Mouse (Mus musculus) c-Kit-positive CD71-positive TER-119-positive erythroid progenitor cells, embryonic 14.5 days (primary cell): Measurements from ENCODE around the gene Ism1.

ENCODE experiments used
- DNase-seq: peaks from one replicate; pipeline ENCODE4 v3.0.0-alpha.2; 2013; ENCODE audit warnings: low spot score

The Ism1 gene

DNA sequence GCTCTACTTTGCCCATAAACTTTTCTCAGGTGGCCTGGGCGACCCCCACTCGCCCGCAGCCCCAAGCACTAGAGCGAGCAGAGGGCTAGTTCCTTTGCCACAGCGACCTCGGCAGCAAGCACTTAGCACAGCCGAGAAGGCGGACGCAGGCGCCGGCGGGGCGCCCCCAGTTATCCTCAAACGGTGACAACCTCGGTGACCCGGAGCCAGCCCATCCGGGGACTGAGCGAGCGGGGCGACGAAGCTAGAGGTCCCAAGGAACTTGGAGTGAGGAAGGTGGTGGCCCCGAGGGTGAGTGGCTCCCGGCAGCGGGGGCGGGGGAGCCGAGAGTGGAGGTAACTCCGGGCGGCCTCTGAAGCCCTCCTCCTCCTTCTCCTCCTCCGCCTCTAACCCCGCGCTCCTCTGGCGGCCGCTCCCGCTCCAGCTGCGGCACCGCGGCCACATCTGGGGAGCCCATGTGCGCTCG lies at the start of gene Ism1:
Gene Ism1, plus strand, starts transcription at position 370 of the 466 bp plus-strand sequence.
- no peak for DNase-seq

DNA sequence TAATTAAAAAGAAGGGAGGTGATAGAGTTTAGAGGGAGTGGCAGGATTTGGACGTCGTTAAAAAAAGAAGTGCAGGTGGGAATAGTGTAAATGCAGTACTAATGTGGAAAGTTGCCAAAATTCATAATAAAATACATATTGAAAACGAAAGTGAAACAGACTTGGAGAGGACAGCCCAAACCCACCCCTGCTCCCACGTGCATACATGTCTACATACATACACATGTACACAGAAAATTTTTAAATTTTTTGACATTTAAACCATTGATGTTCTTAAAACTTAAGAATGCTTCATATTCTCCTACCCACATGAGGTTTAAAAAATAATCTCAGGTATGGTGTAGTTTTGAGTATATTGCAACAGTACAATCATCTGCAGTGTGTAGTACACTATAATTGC lies 49.2 kb upstream of the Ism1 start:
- DNase-seq, result no peak

DNA sequence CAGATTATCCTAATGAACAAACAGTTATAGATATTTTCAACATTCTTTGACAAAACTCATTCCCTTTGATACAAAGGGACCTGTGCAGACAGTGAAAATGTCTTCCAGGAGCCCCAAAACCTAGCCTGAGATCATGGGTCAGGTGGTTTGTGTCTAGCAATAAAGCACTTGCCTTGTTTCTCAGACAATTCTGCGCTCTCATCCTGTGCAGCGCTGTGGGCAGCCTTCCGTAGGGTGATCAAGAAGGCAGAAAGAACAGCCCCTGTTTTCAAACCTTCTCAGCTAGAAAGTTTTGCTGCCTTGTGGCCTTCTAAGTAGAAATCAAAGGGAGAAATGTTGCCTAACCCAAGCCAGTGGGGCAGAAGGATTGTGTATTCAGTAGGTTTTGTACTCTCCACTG lies 48.3 kb upstream of the Ism1 start:
- no peak for DNase-seq

DNA sequence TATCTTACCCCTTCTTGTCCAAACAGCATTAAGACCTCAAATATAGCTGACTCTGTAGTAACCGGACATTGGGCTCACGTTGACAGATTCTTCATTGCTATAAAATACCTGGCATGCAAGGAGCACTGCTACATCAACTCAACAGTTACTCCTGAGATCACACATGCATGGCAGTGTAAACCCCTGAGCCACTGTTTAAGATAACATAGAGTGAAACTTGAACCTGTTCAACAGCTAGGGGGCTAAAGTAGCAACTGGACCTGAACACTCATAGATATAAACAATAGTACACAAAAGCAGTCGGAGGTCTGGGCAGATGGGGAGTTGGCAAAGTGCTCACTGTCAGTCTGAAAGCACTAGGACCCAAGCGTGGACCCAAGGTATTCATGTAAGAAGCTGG lies 43.5 kb upstream of the Ism1 start:
- DNase-seq, result no peak

DNA sequence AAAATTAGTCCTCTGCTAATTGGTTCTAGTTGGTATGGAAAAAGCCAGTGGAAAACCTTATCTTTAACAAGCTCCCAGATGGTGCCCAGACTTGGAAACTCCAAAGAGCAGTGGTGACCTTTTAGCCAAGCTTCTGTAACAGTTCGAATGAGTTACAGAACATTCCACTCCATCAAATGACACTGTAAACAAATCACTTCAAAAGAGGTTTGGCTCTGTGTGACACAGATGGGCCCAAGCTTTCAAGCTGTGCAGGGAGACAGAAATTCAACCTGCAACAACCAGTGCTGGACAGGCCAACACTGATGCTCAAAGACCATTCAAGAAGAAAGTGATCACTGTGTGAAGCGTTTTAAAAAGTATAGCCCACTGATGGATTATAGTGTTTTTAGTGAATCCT lies 40.1 kb upstream of the Ism1 start:
- no peak for DNase-seq

DNA sequence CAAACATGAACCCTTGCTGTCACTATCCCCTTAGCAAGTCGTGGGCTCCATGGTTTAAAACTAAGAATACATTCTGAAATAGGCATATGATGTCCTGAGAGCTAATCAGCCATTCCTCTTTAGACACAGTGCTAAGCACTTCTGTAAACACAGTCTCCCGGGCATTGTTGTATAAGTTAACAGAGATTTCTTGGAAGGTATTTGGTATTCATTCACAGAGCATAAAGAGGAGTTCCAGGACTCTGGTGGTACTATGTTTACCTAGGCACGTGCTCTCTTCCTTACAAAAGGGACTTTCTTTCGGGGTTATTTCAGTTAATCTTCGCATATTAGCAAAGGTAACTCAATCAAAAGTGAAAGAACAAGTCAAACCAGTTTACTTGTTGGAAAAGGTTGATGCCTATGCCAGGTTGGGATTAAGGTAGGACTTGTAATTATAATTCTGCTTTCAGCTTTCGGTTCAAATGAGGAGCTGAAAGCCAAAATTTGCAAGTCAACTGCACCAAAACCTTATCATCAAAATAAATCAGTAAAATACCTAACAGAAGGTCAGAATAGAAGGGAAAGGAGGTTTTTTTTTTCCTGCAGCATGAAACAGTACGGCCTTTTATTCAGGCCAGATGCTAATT lies 36.1 kb upstream of the Ism1 start:
- no peak for DNase-seq

DNA sequence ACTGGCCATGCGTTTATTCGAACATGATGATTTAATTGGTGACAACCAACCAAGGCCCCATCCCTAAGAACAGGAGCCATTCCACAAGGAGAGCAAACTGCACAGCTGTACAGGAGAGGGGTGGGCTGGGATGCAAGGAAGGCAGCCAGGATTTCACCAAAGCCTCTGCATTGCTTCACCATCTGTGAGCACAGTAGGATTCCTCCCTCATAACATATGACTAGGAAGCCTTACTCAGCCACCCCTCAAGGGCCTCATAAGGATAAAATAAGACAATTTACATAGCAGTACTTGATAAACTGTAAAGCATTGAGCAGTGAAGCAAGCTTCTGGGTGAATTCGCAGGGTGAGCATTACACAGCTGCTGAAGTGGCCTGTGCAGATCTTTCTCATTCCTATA lies 28.5 kb upstream of the Ism1 start:
- DNase-seq, result no peak

DNA sequence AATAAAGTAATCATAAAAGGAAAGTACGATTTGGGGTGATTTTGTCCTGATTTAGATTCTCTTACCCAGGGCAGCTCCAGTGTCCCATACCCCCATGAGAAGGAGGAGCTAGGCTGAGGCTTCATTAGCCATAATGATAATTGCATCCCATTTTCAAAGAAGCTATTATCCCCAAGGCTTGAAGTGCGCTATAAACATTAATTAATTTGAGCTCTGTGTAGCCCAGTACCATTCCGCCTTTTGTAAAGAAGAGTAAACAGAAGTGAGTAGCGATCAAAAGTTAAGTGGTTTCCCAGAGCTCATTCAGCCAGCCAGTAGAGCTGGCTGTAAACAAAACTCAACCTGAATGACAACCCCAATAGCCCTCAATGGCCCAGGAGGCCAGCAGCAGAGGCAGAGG lies 21.2 kb upstream of the Ism1 start:
- DNase-seq, result no peak

DNA sequence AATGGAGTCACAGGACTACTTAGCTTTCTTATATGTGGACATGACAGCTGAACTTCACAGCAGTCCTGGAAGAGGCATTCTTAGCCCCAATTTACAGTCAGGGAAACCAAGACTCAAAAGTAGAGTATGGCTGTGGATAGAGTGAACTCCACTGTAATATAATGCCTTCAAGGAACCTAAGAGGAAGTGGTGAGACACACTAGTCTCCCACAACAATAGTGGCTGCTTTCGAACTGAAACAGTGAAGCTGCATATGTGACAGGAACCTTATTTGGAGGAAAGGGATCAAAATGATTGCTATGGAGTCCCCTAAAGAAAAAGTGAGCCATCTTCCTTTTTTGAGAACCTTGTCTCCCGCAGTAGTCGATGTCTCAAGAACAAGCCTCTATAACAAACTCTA lies 6.1 kb upstream of the Ism1 start:
- DNase-seq, result no peak

DNA sequence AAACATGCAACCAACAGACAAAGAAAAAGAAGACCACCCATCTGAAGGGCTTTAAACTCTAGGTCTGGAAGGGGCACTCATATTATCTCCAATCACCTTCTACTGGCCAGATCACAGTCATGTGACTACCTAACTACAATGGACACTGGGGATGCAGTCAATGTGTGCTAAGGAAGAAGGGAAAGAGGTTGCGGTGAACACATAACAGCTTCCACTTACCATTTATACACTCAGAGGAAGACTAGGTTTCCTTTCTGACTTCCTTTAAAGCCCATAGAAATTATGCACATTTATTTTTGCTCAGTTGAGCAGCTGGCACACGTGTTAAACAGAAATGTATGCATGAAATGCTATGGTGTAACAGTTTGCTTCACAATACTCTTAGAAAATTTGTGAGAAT lies 5.6 kb upstream of the Ism1 start:
- no peak for DNase-seq

DNA sequence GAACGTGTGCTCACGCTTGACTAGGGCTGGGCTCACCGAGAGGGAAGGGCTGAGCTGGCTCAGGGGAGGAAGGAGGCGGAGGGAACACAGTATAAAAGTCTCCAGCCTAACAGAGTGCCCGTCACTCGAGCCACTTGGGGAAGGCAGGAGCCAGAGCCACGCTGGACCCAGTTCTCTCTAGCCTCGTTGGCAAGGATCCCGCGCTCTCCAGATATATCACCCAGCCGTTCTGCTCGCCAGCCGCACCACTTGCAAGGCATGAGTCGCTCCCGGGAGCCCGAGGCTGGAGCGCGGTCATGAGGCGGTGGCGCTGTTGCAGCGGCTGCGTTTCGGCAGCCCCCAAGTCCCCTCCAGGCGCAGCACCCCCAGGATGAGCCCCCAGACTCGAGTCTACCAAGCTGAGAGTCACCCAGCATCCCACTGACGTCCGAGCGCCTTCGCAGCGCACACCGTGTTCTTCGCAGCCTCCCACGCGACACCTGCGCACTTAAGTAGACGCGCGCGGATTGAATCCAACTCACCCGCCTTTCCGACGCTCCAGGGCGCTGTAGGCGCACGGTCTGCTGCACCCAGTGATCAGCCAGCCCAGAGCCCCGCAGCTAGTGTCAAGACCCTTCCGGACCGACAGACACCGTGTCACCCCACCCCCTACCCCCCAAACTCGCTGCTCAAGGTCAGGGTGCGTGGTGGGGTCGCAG lies 764 bp upstream of the Ism1 start:
- no peak for DNase-seq

DNA sequence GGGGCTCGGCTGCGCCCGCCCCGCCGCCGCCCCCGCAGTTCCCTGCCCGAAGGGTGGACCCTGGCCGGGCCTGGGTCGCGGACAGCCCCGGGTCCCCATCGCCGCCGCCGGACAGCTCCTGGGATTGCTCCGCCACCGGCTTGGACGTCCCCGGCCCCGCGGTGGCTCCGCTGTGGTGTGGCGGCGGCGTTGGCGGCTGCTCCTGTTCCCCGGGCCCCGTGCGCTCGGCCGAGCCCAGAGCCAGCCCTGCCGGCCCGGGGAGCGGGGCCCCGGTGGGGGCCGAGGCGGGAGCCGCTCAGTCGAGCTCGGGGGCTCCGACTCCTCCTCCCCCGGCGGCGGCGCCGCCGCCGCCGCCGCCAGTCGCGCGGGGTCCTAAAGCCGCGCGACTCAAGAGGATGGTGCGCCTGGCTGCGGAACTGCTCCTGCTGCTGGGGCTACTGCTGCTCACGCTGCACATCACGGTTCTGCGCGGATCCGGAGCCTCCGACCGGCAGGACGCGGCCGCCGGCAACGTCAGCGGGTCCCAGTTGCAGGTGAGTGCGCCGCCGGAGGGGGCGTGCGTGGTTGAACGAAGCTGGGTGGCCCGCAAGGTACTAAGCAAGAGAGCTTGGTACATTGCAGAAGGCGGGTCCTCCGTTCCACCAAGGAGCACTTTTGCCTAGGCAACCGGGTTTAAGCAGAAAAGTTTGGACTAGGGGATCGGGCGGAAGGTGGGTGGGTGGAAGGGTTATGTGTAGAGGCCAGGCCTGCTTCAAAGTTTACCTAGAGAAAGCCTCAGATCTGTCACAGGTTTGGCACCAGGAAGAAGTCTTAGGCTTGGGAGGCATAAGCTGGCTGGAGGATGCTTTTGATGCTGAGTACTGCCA lies 530 bp downstream of the Ism1 start:
- DNase-seq, result no peak

DNA sequence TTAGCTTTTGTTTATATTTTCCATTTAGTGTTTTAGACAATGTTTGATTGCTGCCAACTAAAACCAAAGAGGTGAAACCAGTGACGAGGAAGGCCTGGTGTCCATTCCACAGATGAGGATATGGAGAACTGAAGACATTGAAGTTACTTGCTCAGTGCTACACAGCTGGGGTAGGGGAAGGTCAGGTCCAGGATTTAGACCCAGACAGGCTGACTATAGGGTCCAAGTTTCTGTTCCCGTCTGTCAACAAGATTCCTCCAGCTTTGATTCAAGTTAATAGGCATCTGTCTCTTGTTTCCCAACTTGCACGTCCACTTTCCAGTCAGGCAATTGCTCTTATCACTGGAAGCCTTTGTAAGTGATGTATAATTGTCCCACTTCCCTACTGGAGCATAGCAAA lies 4.6 kb downstream of the Ism1 start:
- DNase-seq, result no peak

DNA sequence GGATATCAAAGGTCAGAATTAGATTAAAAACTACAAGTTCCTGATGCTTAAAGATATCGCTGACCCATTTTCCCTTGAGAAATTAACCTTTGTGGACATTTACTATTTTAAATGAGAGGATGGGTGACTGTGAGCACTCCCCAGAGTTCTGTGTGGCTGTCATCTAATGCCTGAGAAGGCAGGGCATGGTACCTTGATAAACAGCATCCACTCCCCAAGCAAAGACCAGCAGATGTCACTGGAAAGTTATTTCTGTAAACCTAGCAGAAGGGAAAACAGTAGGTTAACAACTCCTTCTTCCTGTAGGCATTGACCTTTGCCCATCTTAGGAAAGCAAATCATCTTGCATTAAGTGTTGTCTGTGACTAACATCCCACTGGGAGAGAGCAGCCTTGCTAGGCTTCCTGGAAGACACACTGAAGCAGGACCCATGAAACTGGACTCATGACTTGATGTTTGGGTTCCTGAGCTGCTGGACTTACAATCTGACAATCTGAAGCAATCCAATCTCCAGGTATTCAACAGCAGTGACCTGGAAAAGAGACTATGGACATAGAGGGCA lies 11.5 kb downstream of the Ism1 start:
- DNase-seq, result no peak

DNA sequence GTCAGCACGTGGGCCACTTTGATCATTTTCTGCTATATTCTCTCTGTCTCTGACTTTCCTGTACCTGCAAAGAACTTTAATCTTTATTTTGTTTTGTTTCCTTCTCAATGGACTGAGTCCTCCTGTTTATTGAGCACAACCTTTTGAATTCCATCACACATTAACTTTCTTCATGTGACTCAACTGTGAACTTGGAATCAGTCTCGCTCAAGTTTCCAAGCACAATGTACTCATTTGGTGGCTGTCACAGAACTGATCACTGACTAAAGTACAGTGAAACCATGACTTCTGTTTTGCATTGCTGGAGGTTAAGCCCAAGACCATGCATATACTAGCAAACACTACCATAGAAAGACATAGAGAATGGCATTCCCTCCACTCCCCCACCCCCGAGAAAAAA lies 15.5 kb downstream of the Ism1 start:
- DNase-seq, result no peak

DNA sequence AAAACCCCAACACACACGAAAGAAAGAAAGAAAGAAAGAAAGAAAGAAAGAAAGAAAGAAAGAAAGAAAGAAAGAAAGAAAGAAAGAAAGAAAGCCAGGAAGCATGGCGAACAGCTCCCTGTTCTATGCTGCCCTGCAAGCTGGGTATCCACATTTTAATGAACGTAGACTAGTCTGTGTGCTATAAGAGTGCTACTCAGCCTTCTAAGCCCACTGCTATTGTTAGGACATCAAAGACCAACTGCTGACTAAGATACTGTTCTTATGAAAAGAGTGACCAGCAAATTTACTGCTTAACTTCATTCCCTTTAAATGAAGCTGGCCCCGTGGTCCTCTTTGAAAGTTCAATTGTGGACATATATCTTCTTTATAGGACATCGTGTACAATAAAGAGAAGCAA lies 16.7 kb downstream of the Ism1 start:
- DNase-seq, result no peak

DNA sequence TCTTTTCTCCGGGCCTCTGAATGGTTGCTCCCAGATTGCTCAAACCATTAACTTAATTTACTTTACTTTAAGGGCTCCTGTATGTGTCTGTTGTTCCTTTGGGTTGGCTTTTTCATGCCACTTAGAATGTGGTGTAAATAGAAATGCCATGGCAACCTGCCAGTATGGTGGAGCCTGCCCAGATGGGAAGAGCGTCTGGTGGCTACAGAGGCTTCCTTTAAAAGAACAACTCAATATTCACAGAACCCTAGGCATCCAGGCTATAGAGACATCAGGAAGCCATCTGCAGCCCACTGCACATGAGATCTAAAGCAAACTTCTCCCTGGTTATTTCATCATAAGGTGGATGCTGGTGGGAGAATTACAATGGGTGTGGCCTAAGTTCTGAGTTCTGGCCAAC lies 18.6 kb downstream of the Ism1 start:
- DNase-seq, result no peak

DNA sequence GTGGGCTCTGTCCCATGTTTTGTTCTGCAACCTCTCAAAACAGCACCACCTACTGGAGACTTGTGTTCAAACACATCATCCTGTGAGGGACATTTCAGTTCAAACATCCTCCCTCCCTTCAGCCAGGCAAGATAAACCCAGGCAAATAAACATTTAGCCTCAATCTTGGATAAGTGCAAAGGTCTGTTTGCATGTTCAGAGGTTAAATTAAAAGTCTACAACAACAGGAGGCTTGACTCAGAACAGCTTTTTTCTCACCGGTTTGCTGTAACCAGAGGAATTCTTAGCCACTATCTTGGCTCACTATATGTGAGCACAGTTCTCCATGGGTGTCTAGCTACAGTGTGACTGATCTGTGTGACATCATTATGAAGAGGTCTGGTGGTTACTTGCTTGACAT lies 22.6 kb downstream of the Ism1 start:
- DNase-seq, result no peak

DNA sequence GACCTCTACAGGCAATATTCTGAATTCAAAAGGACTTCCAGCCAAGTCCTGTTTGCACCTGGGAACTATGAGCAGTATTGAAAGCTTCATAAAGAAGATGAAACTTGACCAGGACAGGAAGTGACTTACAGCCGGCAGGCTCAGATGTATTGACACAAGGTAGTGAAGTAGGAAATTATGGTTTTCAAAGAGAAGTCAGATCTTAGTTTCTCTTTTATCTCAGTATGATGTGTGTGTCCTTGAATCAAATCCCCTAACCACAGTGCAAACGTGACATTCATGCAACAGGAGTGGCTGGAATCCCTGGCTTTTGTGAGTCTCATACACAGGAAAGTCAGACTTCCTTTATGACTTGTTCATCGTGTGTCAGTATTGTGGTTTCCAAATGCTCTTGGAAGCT lies 27.0 kb downstream of the Ism1 start:
- no peak for DNase-seq

DNA sequence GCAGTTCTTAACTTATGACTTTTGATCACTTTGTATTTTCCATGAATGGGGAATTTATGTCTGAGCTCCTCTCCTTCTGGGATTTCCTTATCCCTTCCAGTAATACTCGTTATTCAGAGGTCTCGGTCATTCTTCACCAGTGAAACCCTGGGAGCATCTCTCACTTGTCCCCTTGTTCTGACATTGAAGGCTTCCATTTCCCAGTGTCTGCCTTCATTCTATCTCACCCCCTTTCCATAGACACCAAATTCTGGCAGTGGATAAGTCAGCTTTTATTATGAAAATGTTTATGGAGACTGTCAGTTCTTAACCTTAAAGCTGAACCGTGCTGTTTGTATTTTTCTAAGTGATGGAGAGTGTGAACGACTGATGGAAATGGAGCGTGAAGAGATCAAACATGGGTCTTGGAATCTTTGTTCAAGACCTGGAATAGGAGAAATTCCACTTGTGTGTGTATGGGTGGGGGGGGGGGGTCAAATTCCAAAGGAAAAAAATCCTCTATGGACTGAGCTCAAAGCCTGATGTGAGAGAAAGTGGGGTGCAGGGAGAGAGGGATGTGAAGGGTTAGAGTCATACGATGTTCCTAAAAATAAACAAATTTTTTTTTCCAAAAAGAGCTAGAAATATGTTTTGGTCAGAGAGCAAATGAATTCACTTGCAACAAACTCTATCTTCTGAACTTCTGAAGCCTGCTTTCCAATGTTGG lies 30.4 kb downstream of the Ism1 start:
- no peak for DNase-seq

DNA sequence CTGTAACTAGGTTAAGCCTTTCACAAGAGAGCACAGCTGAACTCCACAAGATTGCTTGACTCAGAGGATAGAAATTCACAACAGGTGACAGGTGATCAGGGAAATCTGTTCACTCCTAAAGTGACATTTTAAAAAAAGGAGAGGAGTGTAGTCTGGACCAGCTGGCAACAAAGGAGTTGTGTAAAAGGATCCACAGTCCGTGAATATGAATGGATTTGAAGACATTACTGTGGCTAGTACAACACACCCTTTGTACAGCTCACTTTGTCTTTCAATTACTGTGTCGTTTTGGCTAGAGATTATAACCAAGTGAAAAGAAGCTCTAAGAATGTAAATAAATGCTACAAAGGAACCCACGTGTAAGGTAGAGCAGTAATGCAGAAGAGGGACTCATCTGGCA lies 33.7 kb downstream of the Ism1 start:
- no peak for DNase-seq

DNA sequence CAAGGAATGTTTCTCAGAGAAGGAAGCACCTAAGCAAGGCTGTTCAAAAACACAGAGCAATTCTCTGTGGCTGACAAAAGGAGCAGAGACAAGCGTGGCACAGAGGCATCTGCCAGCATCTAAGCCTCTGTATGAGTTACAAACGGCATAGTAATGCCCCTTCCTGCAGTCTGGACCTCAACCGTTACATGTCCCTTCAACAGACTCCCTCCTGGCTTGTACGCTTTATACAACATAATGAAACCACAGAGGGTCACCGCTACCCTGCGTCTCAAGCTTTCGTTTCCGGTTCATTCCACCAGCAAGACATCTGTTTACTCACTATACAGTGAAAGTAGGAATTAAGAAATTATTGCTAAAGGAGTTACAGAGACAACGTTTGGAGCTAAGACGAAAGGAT lies 34.1 kb downstream of the Ism1 start:
- no peak for DNase-seq
